Mouse (Mus musculus): ENCODE data around the gene Pcnx3.

GRCm38 (mm10) chr19:5640339-5640738 is 48.4 kb downstream of the Pcnx3 start:
- TF ChIP-seq CTCF (conservative IDR thresholded peaks at IDR 0.05; ENCODE audit: insufficient read depth, insufficient read length, low read depth, low read length), result no peak
- no peak for TF ChIP-seq POLR2A (IDR thresholded peaks at IDR 0.05; ENCODE audit: low read depth, low read length)

Measured in kidney, adult 2 months (tissue).